Mouse (Mus musculus): ENCODE results near the gene Babam2.
A peak's percentile ranks its signal among the peaks of the same experiment; 100 is the strongest.

The Babam2 gene

DNA sequence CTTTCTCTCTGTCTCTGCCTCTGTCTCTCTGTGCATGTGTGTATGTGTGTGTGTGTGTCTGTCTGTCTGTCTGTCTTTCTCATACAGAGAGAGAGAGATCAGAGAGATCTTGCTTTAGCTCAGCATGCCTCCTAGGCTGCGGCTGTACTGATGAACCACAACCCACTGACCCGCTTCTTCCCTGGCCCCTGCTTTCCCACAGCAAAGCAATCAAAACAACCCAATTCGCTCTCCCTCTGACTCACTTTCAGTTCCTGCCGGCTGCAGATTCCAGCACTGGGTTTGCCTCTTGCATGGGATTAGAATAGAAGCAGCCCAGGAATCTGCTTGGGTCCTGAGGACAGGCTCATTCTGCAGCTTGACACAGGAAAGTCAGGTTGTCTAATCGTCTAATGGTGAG lies 392.0 kb downstream of the Babam2 start:
- no peak for DNase-seq

DNA sequence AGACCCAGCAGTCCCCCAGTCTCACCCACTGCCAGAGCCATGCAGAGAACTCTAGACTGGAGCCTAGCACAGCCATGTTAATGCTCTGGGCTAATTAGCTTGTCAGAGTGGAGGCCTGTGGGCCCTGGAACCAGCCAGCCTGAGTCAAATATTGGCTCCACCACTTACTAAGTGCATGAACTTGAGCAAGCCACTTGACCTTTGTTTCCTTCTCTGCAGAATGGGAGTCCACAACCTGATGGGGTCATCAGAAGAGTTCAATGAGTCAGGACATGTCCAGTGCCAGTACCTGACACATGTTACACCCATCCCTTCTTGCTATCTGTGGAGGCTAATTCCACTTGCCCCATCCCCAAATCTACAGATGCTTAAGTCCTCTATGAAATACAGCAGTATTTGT lies 394.8 kb downstream of the Babam2 start:
- no peak for DNase-seq

GRCm38 (mm10) chr5:32098691-32099090 lies 401.2 kb downstream of the Babam2 start:
- DNase-seq: no peak

- DNase-seq: no peak
These were observed 405.0 kb downstream of the Babam2 start for GRCm38 (mm10) chr5:32102484-32102883.

GRCm38 (mm10) chr5:32102971-32103431 lies 405.5 kb downstream of the Babam2 start:
- DNase-seq: no peak

- DNase-seq: no peak
These were observed 406.1 kb downstream of the Babam2 start for GRCm38 (mm10) chr5:32103545-32103944.

DNA sequence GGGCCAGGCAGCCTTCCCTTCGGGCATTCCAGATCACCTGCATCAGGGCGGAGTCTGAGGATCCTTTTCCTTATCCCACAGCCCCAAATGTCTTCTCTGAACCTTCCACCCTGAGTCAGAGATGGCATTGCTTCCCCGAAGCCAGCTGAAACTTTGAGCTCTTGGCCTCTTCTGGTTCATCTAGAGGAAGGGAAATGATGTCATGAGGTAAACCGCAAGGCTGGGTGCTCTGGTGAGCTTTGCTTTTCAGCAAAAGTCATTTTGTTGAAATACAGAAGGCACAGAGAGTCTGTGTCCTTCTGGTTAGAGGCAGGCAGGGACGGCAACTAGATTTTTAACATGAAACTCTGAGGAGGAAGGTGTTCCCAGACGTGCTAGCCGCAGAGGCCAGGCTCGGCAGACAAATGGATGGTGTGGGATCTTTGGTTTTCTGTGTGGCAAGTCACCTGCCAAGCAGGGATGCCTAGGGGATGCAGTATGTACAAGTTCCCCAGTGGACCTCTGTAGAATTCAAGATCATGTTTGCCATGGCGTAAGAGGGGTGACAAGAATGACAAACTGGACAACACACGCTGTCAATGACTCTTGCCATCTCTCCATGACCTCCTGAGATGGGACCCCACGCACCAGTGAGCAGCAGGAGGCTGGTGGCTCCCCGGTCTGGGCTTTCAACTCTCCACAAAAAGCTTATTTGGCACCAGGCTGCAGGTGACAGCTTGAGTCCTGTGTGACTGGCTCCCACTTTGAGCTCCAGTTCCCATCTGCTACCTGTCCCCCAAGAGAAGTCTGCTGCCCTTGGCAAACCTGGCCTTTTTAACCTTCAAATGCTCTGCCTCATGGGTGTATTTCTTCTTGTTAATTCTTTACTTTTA lies 406.9 kb downstream of the Babam2 start:
- peak; percentile 22 to 55 for DNase-seq

- no peak for DNase-seq
These were observed 409.1 kb downstream of the Babam2 start for GRCm38 (mm10) chr5:32106473-32107140.

DNA sequence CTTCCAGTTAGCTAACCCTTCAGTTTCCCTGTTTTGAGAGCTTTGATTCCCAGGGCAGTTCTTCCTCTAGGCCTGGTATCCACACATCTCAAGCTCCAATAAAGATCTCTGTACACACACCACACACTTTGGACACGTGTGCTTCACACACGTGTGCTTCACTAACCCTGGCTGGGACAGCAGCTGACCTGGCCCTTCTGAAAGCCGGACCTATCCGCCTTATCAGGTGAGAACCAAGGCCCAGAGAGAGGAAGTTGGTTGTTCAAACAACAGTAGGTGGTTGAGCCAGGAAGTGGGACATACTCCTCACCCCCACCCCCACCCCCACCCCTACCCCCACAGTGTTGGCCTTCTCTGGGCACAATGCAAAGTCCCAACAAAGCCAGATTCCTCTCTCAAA lies 413.2 kb downstream of the Babam2 start:
- DNase-seq: no peak

DNA sequence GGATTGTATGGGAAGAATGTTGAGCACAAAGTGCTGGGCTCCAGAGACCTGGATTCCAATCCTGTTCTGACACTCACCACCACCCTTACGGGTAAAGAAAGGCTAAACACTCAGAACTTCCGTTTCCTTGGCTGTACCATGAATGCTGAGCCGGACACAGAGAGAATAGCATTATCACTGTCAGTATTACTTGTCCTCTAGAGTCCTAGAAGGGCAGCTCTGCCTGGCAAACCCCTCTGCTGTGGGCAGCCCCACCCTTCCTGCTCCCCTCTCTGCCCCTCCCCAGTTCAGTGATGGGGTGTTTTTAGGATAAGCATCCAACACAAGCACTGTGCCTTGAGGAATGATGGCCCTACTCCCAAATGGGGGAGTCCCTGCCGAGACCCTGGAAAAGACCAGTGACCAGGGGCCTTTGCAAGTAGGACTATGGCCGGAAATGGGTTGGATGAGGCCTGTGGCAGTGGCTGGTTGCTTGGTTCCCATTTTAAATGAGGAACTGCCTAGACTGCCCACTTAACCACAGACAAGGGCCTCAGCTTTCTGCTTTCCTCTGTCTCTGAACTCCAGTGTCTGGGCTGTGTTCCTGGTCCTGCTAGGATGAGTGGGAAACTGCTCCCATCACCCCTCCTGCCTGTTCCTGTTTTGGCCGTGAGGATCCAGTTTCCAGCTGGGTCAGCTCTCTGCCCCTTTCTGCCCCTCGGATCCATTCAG lies 414.9 kb downstream of the Babam2 start:
- DNase-seq: no peak

GRCm38 (mm10) chr5:32120901-32121376 lies 423.5 kb downstream of the Babam2 start:
- DNase-seq: no peak

- DNase-seq: no peak
These were observed 424.5 kb downstream of the Babam2 start for GRCm38 (mm10) chr5:32121936-32122335.

DNA sequence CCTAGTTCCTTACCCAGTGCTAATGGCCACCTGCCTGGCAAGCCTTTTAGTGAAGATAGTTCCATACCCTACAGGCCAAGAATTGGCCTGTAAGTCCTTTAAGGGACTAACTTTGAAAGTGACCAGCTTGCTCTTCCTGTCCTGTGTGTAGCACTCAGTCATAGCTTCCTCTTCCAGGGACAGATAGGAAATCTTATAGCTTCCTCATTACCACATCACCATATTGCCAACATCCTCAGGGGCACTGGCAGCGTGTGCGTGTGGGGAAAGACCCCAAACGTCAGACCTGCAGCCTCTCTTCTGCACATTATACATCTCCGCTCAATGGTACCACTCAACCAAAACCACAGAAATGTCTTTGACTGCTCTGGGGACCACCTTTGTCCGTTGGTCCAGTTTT lies 424.9 kb downstream of the Babam2 start:
- no peak for DNase-seq

DNA sequence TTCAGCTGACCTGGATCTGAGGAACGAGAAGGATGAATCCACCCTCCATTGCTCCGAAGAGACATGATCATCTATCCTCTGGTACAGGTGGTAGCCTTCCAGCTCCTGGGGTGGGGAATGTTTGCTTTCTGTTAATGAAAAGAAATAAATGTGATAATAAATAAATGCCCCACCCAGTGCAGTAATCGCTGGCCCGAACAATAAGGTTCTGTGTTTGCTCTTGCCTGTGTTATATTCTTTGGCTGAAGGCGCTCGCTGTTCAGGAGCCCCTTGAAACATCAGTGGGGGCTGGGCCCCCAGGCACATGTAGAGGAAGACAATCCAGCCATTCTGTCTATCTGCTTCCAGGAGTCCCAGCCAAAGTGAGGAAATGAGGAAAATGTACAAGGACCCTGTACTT lies 427.5 kb downstream of the Babam2 start:
- no peak for DNase-seq

DNA sequence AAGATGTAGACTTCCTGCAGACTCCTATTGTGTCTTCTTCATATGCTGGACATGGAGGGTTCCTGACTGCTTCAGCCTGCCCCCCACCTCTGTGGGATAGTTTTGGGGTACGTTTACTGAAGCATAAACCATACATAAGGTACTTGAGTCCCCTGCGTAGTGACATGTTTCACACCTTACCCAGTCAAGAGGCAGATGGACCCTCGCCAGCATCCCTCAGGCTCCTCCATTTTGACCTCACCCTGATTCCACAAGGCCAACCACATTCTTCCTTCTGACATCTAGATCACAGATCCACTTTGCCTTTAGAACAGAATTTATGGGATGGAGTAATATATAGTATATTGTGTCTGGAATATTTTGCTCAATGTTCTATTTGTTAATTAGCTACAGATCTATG lies 429.7 kb downstream of the Babam2 start:
- DNase-seq: no peak

DNA sequence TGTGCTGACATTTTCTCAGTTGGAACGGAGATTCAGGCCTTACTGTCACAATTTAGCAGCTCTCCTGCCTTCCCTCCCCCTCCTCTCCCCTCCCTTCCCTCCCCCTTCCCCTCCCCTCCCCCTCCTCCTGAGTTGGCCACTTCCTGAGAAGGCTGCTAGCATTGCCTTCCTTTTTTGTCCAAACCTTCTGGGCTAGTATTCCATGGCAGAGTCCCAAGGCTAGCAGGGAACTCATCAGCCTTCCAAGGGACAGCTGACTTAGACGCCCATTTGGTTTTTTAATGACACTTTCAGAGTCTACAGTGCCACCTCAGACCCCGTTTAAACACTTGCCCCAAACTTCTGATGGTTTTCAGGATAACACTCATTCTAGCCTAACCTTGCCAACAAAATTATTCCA lies 430.4 kb downstream of the Babam2 start:
- no peak for DNase-seq

- DNase-seq: peak; percentile 24 to 38
These were observed 435.6 kb downstream of the Babam2 start for GRCm38 (mm10) chr5:32132971-32133501.

GRCm38 (mm10) chr5:32133549-32134004 lies 436.1 kb downstream of the Babam2 start:
- peak in 1 of 2 experiments; percentile 16 for DNase-seq

DNA sequence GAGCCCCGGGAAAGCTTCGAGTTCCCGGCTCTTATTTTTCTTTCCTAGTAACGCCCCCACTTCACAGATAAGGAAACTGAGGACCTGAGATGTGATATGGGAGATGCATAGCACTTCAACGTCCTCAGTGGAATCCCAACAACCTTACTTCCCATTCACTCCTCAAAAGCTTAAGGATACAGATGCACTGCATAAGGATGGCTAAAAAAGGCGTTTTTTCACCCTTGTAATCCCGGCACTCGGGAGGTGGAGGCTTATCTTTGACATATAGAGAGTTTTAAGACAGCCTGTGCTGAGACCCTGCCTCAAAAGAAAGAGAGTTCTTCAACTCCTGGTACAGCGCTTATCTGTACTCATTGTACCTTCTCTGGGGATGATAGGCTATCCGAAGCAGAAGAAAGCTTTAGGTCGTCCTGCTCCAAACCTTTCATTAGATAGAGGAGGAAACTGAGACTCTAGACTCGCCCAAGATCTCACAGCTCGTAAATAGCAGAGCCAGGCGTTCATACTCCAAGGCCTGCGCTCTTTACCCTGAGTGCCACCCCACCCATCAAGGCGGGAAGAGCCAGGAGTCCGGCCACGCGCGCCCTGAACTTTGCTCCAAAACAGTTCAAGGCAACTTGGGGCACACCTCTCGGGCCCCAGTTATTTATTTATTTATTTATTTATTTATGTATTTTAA lies 436.7 kb downstream of the Babam2 start:
- DNase-seq: no peak

Data from thymus, adult 18-20 months (tissue).